ENCODE assay signal across 10 mouse cellular contexts in genomic region chr8:88701611-88702010, GRCm38 (mm10). TPM values are rescaled to one million over a fixed set of nuclear protein-coding genes. Genes with fewer than 3 reads are reported as not detected.
DNase-seq lines count a peak whose midpoint lies in the region; TF ChIP-seq lines count a peak whose summit lies in the region.
"Had no signal": no experiment of that assay in that cellular context is flagged by ENCODE, and none has a peak within 500 bp of the region (broad histone marks: within the 10 kb centered on the region; RNA-seq: fewer than 3 reads in every experiment).

No protein-coding gene starts in this region.

- TF ChIP-seq CTCF in heart, adult 2 months (IDR thresholded peaks at IDR 0.05): peak; percentile 71

- no peaks in the 10 kb centered on the region for H3K27me3 ChIP-seq in heart, adult 2 months (ENCODE audit: control insufficient read depth, insufficient read depth, low read length)
- H3K27me3 ChIP-seq: liver, embryonic 15.5 days; neural tube, embryonic 13.5 days had no signal

- no peaks in the 10 kb centered on the region for H3K4me1 ChIP-seq in heart, adult 2 months (ENCODE audit: control insufficient read depth, insufficient read depth, low read length)

- DNase-seq in heart, adult 2 months: no peak
- DNase-seq in heart, postnatal 4 days: no peak
- peak; percentile 28 for DNase-seq in lung, postnatal 25 days (ENCODE audit: low spot score)
- DNase-seq in lung, postnatal 4 days: no peak
- peak; percentile 37 for DNase-seq in cerebellum, postnatal 14 days
- DNase-seq in thymus, postnatal 14 days: peak; percentile 58
- DNase-seq in left cerebral cortex, adult 11 months (ENCODE audit: low spot score): no peak
- DNase-seq in urinary bladder, postnatal 10 days (ENCODE audit: low spot score): no peak

- no peak overlapping the region for H3K27ac ChIP-seq in heart, adult 2 months
- H3K27ac ChIP-seq: liver, embryonic 15.5 days; neural tube, embryonic 13.5 days had no signal

- H3K79me2 ChIP-seq in heart, adult 2 months (replicated peaks; ENCODE audit: control insufficient read depth, insufficient read depth, low read length): peaks cover 2% of the 10 kb centered on the region

- no peak overlapping the region for H3K4me3 ChIP-seq in heart, adult 2 months
- H3K4me3 ChIP-seq: liver, embryonic 15.5 days; neural tube, embryonic 13.5 days had no signal

- intact Hi-C loops in heart, adult 2 months (cut with DNase I): loop anchor here (2.0 kb wide), 1 partner anchor 339 kb away; the partner anchor contains the start of gene Brd7

- H3K36me3 ChIP-seq in heart, adult 2 months (ENCODE audit: control insufficient read depth, insufficient read depth, low read length): no peaks in the 10 kb centered on the region
- H3K36me3 ChIP-seq: liver, embryonic 15.5 days; neural tube, embryonic 13.5 days had no signal

- TF ChIP-seq POLR2A in heart, adult 2 months (IDR thresholded peaks at IDR 0.05; ENCODE audit: insufficient read depth, low read depth, low read length): no peak

- no peak overlapping the region for H3K9ac ChIP-seq in heart, adult 2 months (ENCODE audit: low read depth, low read length)
- H3K9ac ChIP-seq: liver, embryonic 15.5 days; neural tube, embryonic 13.5 days had no signal

- whole genome bisulfite sequencing in heart, adult 2 months: 31% methylated on average over 2 of the region's 2 CpGs

- no peak for TF ChIP-seq EP300 in heart, adult 2 months (IDR thresholded peaks at IDR 0.05; ENCODE audit: insufficient read depth, low read depth, low read length)

RNA-seq across cellular contexts. Expression of gene Cyld, which starts 4.8 kb away (rescaled TPM):
- total RNA-seq in heart, adult 2 months (2021): 10 to 100 TPM; 27.1 to 29.4 TPM
- 4.8 and 10.1 TPM in 2 replicates for polyA plus RNA-seq in heart, adult 2 months (2012; rRNA removed)
- 10 to 100 TPM; 18.8 to 20.3 TPM for total RNA-seq in heart, postnatal 4 days (2021)

RNA-seq across cellular contexts. Expression of gene Nod2, which starts 54.5 kb away (rescaled TPM):
- total RNA-seq in heart, adult 2 months (2021): 1 to 10 TPM; 1.1 to 1.5 TPM
- polyA plus RNA-seq in heart, adult 2 months (2012; rRNA removed): 1.3 and 1.9 TPM in 2 replicates
- 1 to 10 TPM in 1 of 2 experiments, under 1 TPM in 1; 0.79 to 1.1 TPM for total RNA-seq in heart, postnatal 4 days (2021)
- polyA plus RNA-seq: neural tube, embryonic 13.5 days had no signal

Comparison
In these comparisons a context has a peak if more than half of its experiments do, and no peak if none do; other contexts are left out.
1. DNase-seq: peak in lung, postnatal 25 days (single experiment), cerebellum, postnatal 14 days (2 of 2) and thymus, postnatal 14 days (single experiment); none in heart, adult 2 months (0 of 2), heart, postnatal 4 days (single experiment), lung, postnatal 4 days (0 of 2), left cerebral cortex, adult 11 months (single experiment) and urinary bladder, postnatal 10 days (single experiment).